Mouse (Mus musculus) kidney, adult 18-20 months (tissue): ENCODE measurements at regions not wholly inside any gene's neighbourhood (a gene's known extent, or its start where the extent isn't known, plus 50 kb on each side); places are given as distances from the start of the nearest gene placed in this dataset.

Experiments
- DNase-seq: peaks from one replicate; pipeline ENCODE4 v3.0.0; 2021

- no peak for DNase-seq
Measured at GRCm38 (mm10) chr9:41211865-41212302, 50.4 kb upstream of the Ubash3b start.
